9 mouse cellular contexts compared by ENCODE assay signal in genomic region chr13:43908041-43908644, GRCm38 (mm10).
A peak's percentile ranks its signal among the peaks of the same experiment; 100 is the strongest.
DNase-seq lines count a peak whose midpoint lies in the region; ATAC-seq and TF ChIP-seq lines count a peak whose summit lies in the region.
"Had no signal": no experiment of that assay in that cellular context is flagged by ENCODE, and none has a peak within 500 bp of the region (broad histone marks: within the 10 kb centered on the region; RNA-seq: fewer than 3 reads in every experiment).

No protein-coding gene starts in this region.

- no peak overlapping the region for H3K4me3 ChIP-seq in lung, embryonic 14.5 days (ENCODE audit: low read depth, low read length)
- no peak overlapping the region for H3K4me3 ChIP-seq in intestine, postnatal 0 days (ENCODE audit: low read depth, low read length)

- no peaks in the 10 kb centered on the region for H3K36me3 ChIP-seq in lung, embryonic 14.5 days (ENCODE audit: insufficient read depth)
- H3K36me3 ChIP-seq in intestine, postnatal 0 days (ENCODE audit: control insufficient read depth, insufficient read depth): no peaks in the 10 kb centered on the region

- TF ChIP-seq CTCF in lung, embryonic 14.5 days (IDR thresholded peaks at IDR 0.05; ENCODE audit: low read depth): no peak
- no peak for TF ChIP-seq CTCF in intestine, postnatal 0 days (IDR thresholded peaks at IDR 0.05; ENCODE audit: low read depth)

- 21% methylated on average over 16 of the region's 16 CpGs for WGBS in lung, embryonic 14.5 days
- WGBS in intestine, postnatal 0 days: 41% methylated on average over 16 of the region's 16 CpGs

- H3K9me3 ChIP-seq in lung, embryonic 14.5 days (ENCODE audit: low read depth, low read length): no peaks in the 10 kb centered on the region
- no peaks in the 10 kb centered on the region for H3K9me3 ChIP-seq in intestine, postnatal 0 days (ENCODE audit: control insufficient read depth)

- H3K4me1 ChIP-seq in lung, embryonic 14.5 days (ENCODE audit: insufficient read depth): peaks cover 19% of the 10 kb centered on the region
- H3K4me1 ChIP-seq in intestine, postnatal 0 days (replicated peaks; ENCODE audit: control insufficient read depth, insufficient read depth, low read length): peaks cover 4% of the 10 kb centered on the region; the same call in 1 of the 2 replicates

- peak; percentile 17; the same call in 1 of the 2 replicates for ATAC-seq in lung, embryonic 14.5 days (ENCODE audit: insufficient read depth)
- ATAC-seq in intestine, postnatal 0 days: peak; percentile 71

- peak; percentile 50 for DNase-seq in lung, embryonic 14.5 days
- DNase-seq in lung, postnatal 25 days (ENCODE audit: low spot score): no peak
- peak; percentile 36 for DNase-seq in c-Kit-positive CD71-positive TER-119-positive erythroid progenitor cells, embryonic 14.5 days (ENCODE audit: low spot score)
- DNase-seq in retina, embryonic 14.5 days (ENCODE audit: low spot score): peak; percentile 18
- DNase-seq in cerebellum, adult 8-10 months: no peak
- DNase-seq in frontal cortex, adult 2 months (ENCODE audit: extremely low spot score in 1 of 2, low spot score in 1 of 2): no peak
- no peak for DNase-seq in frontal cortex, postnatal 36 days (ENCODE audit: low spot score in 2 of 2)
- DNase-seq: thymus, adult 18-20 months had no signal

- H3K27ac ChIP-seq in lung, embryonic 14.5 days (ENCODE audit: low read depth): no peak overlapping the region
- no peak overlapping the region; the same call in 1 of the 2 replicates for H3K27ac ChIP-seq in intestine, postnatal 0 days (ENCODE audit: low read depth, low read length)

- H3K9ac ChIP-seq in lung, embryonic 14.5 days: no peak overlapping the region
- H3K9ac ChIP-seq in intestine, postnatal 0 days (ENCODE audit: low read depth, low read length): no peak overlapping the region

- no peaks in the 10 kb centered on the region for H3K27me3 ChIP-seq in lung, embryonic 14.5 days (ENCODE audit: insufficient read depth, low read length)
- H3K27me3 ChIP-seq in intestine, postnatal 0 days (replicated peaks; ENCODE audit: control insufficient read depth, insufficient read depth, low read length): no peaks in the 10 kb centered on the region

- H3K4me2 ChIP-seq in lung, embryonic 14.5 days: peak overlapping the region; percentile 26
- peak overlapping the region; percentile 17 for H3K4me2 ChIP-seq in intestine, postnatal 0 days (replicated peaks; ENCODE audit: low read depth)

Comparison
In these comparisons a context has a peak if more than half of its experiments do, and no peak if none do; other contexts are left out.
1. DNase-seq: peak in lung, embryonic 14.5 days (single experiment), c-Kit-positive CD71-positive TER-119-positive erythroid progenitor cells, embryonic 14.5 days (single experiment) and retina, embryonic 14.5 days (single experiment); none in lung, postnatal 25 days (single experiment), cerebellum, adult 8-10 months (single experiment), frontal cortex, adult 2 months (0 of 2) and frontal cortex, postnatal 36 days (0 of 2).